Mouse (Mus musculus): ENCODE data around the gene Ppp1r1b. TPM values are rescaled to one million over a fixed set of nuclear protein-coding genes. Genes with fewer than 3 reads are reported as not detected.
A peak's percentile ranks its signal among the peaks of the same experiment; 100 is the strongest.

Ppp1r1b gene
- total and polyA plus RNA-seq, 3 experiments: 2.6 to 16.2 (median 5.3) TPM

DNA sequence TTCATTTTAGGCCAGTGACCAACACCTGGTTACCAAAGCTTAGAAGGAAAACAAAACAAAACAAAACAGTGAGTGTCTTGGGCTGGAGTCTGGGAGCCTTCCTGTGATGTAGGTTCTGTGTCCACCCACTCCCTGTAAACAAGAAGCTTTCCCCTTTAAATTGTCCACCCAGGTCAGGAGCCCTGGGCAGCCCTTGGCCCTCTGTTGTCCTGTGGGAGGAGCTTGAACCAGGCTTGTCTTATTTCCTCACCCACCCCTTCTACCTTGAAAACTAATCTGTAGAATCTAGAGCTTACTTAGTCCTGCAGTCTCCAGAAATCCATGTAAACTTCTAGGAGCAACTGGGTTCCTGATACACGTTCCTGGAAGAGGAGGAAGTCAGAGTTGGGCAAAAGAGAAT, 26.0 kb upstream of the Ppp1r1b start:
- no peaks in the 10 kb centered on the region for H3K36me3 ChIP-seq (ENCODE audit: control insufficient read depth, insufficient read depth, low read length)
- no peak for DNase-seq
- no peak overlapping the region for H3K4me3 ChIP-seq
- WGBS: 5% methylated on average over 1 of the region's 1 CpGs
- TF ChIP-seq CTCF (IDR thresholded peaks at IDR 0.05): no peak
- TF ChIP-seq EP300 (IDR thresholded peaks at IDR 0.05; ENCODE audit: insufficient read depth, low read depth, low read length): no peak
- TF ChIP-seq POLR2A (IDR thresholded peaks at IDR 0.05; ENCODE audit: insufficient read depth, low read depth, low read length): no peak
- no peak overlapping the region for H3K27ac ChIP-seq
- H3K4me1 ChIP-seq (ENCODE audit: control insufficient read depth, insufficient read depth, low read length): no peaks in the 10 kb centered on the region
- peaks cover 34% of the 10 kb centered on the region for H3K27me3 ChIP-seq (ENCODE audit: control insufficient read depth, insufficient read depth, low read length)
- no peak overlapping the region for H3K9ac ChIP-seq (ENCODE audit: low read depth, low read length)
- intact Hi-C loops (cut with DNase I): no loop called here
- H3K79me2 ChIP-seq (replicated peaks; ENCODE audit: control insufficient read depth, insufficient read depth, low read length): no peaks in the 10 kb centered on the region

GRCm38 (mm10) chr11:98323136-98323866, 24.9 kb upstream of the Ppp1r1b start:
- Histone ChIP-seq H3K4me3 (no peak overlapping the region), H3K27me3 (ENCODE audit: control insufficient read depth, insufficient read depth, low read length) (peaks cover 39% of the 10 kb centered on the region), H3K36me3 (ENCODE audit: control insufficient read depth, insufficient read depth, low read length) (no peaks in the 10 kb centered on the region), H3K4me1 (ENCODE audit: control insufficient read depth, insufficient read depth, low read length) (no peaks in the 10 kb centered on the region), H3K79me2 (replicated peaks; ENCODE audit: control insufficient read depth, insufficient read depth, low read length) (no peaks in the 10 kb centered on the region), H3K27ac (no peak overlapping the region), H3K9ac (ENCODE audit: low read depth, low read length) (no peak overlapping the region)
- 5% methylated on average over 10 of the region's 10 CpGs for WGBS
- DNase-seq: no peak
- intact Hi-C loops (cut with DNase I): no loop called here
- no peak for TF ChIP-seq CTCF (IDR thresholded peaks at IDR 0.05)
- TF ChIP-seq POLR2A (IDR thresholded peaks at IDR 0.05; ENCODE audit: insufficient read depth, low read depth, low read length): no peak
- TF ChIP-seq EP300 (IDR thresholded peaks at IDR 0.05; ENCODE audit: insufficient read depth, low read depth, low read length): no peak

GRCm38 (mm10) chr11:98323933-98324332, 24.3 kb upstream of the Ppp1r1b start:
- H3K27ac ChIP-seq: no peak overlapping the region
- peaks cover 41% of the 10 kb centered on the region for H3K27me3 ChIP-seq (ENCODE audit: control insufficient read depth, insufficient read depth, low read length)
- no peaks in the 10 kb centered on the region for H3K4me1 ChIP-seq (ENCODE audit: control insufficient read depth, insufficient read depth, low read length)
- WGBS: 2% methylated on average over 9 of the region's 9 CpGs
- H3K9ac ChIP-seq (ENCODE audit: low read depth, low read length): no peak overlapping the region
- TF ChIP-seq EP300 (IDR thresholded peaks at IDR 0.05; ENCODE audit: insufficient read depth, low read depth, low read length) (no peak), POLR2A (IDR thresholded peaks at IDR 0.05; ENCODE audit: insufficient read depth, low read depth, low read length) (no peak), CTCF (IDR thresholded peaks at IDR 0.05) (no peak)
- no peak for DNase-seq
- H3K79me2 ChIP-seq (replicated peaks; ENCODE audit: control insufficient read depth, insufficient read depth, low read length): no peaks in the 10 kb centered on the region
- H3K36me3 ChIP-seq (ENCODE audit: control insufficient read depth, insufficient read depth, low read length): no peaks in the 10 kb centered on the region
- no peak overlapping the region for H3K4me3 ChIP-seq
- intact Hi-C loops (cut with DNase I): no loop called here

- no peaks in the 10 kb centered on the region for H3K36me3 ChIP-seq (ENCODE audit: control insufficient read depth, insufficient read depth, low read length)
- no peaks in the 10 kb centered on the region for H3K79me2 ChIP-seq (replicated peaks; ENCODE audit: control insufficient read depth, insufficient read depth, low read length)
- intact Hi-C loops (cut with DNase I): loop anchor here (5.0 kb wide), 1 partner anchor 63 kb away; no protein-coding TSS in a partner anchor
- TF ChIP-seq POLR2A (IDR thresholded peaks at IDR 0.05; ENCODE audit: insufficient read depth, low read depth, low read length): no peak
- no peak for TF ChIP-seq EP300 (IDR thresholded peaks at IDR 0.05; ENCODE audit: insufficient read depth, low read depth, low read length)
- TF ChIP-seq CTCF (IDR thresholded peaks at IDR 0.05): no peak
- H3K4me3 ChIP-seq: no peak overlapping the region
- no peak overlapping the region for H3K9ac ChIP-seq (ENCODE audit: low read depth, low read length)
- peaks cover 44% of the 10 kb centered on the region for H3K27me3 ChIP-seq (ENCODE audit: control insufficient read depth, insufficient read depth, low read length)
- 6% methylated on average over 14 of the region's 14 CpGs for WGBS
- H3K27ac ChIP-seq: no peak overlapping the region
- DNase-seq: no peak
- H3K4me1 ChIP-seq (ENCODE audit: control insufficient read depth, insufficient read depth, low read length): no peaks in the 10 kb centered on the region
These were observed 22.9 kb upstream of the Ppp1r1b start for GRCm38 (mm10) chr11:98325191-98325820.

DNA sequence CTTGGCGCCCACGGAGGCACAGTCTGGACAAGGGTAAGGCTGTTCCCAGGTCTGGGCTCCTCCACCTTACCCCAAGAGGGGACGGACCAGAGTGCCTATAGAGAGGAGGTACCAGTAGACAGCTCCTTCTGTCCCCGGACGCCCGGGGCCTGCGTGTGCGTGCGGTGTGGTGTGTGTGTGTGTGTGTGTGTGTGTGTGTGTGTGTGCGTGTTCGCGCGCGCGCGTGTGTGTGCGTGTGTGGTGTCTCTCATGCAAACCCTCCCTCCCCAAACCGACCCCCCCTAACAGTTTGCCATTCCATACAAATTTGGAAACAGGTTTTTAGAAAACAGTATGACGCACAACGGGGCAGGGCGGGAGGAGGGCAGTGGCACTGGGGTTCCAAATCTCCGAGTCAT, 22.4 kb upstream of the Ppp1r1b start:
- no peak for TF ChIP-seq POLR2A (IDR thresholded peaks at IDR 0.05; ENCODE audit: insufficient read depth, low read depth, low read length)
- no peak for TF ChIP-seq EP300 (IDR thresholded peaks at IDR 0.05; ENCODE audit: insufficient read depth, low read depth, low read length)
- no peak for TF ChIP-seq CTCF (IDR thresholded peaks at IDR 0.05)

GRCm38 (mm10) chr11:98326741-98327135, 21.5 kb upstream of the Ppp1r1b start:
- intact Hi-C loops (cut with DNase I): loop anchor here (5.0 kb wide), 1 partner anchor 64 kb away; no protein-coding TSS in a partner anchor
- Histone ChIP-seq H3K79me2 (replicated peaks; ENCODE audit: control insufficient read depth, insufficient read depth, low read length) (no peaks in the 10 kb centered on the region), H3K9ac (ENCODE audit: low read depth, low read length) (no peak overlapping the region), H3K4me1 (ENCODE audit: control insufficient read depth, insufficient read depth, low read length) (no peaks in the 10 kb centered on the region), H3K27me3 (ENCODE audit: control insufficient read depth, insufficient read depth, low read length) (peaks cover 36% of the 10 kb centered on the region), H3K27ac (no peak overlapping the region), H3K36me3 (ENCODE audit: control insufficient read depth, insufficient read depth, low read length) (no peaks in the 10 kb centered on the region), H3K4me3 (peak overlapping the region; percentile 32)
- no peak for DNase-seq
- 2% methylated on average over 19 of the region's 19 CpGs for WGBS
- TF ChIP-seq CTCF (IDR thresholded peaks at IDR 0.05): no peak

More for the DNA sequence above, 22.4 kb upstream of the Ppp1r1b start:
- Histone ChIP-seq H3K9ac (ENCODE audit: low read depth, low read length) (no peak overlapping the region), H3K4me3 (no peak overlapping the region), H3K4me1 (ENCODE audit: control insufficient read depth, insufficient read depth, low read length) (no peaks in the 10 kb centered on the region), H3K79me2 (replicated peaks; ENCODE audit: control insufficient read depth, insufficient read depth, low read length) (no peaks in the 10 kb centered on the region), H3K27ac (no peak overlapping the region), H3K27me3 (ENCODE audit: control insufficient read depth, insufficient read depth, low read length) (peaks cover 40% of the 10 kb centered on the region), H3K36me3 (ENCODE audit: control insufficient read depth, insufficient read depth, low read length) (no peaks in the 10 kb centered on the region)
- intact Hi-C loops (cut with DNase I): loop anchor here (5.0 kb wide), 1 partner anchor 64 kb away; no protein-coding TSS in a partner anchor
- WGBS: 5% methylated on average over 21 of the region's 22 CpGs
- no peak for DNase-seq

All from heart, adult 2 months (tissue).